Mouse (Mus musculus) midbrain, embryonic 11.5 days (tissue): ENCODE measurements at regions not wholly inside any gene's neighbourhood (a gene's known extent, or its start where the extent isn't known, plus 50 kb on each side); places are given as distances from the start of the nearest gene placed in this dataset.

Experiments
- ATAC-seq: fragments of 200-750 bp; cut with Nextera tagmentation; 2 replicates; pipeline ENCODE4 v1.8.0; 2017; ENCODE audit warnings: moderate TSS enrichment, moderate library complexity; ENCODE audit not compliant: low FRiP score
- DNase-seq: peaks from one replicate; pipeline ENCODE4 v3.0.0; 2015; ENCODE audit warnings: low spot score; ENCODE audit errors: missing footprints
- H3K27ac ChIP-seq: fragments of 300-500 bp; sonication (generic); 2 replicates; pipeline ENCODE4 v1.5.1; 2014; ENCODE audit warnings: low read depth, low read length
- H3K27me3 ChIP-seq: fragments of 300-500 bp; sonication (generic); 2 replicates; pipeline ENCODE4 v1.6.1; 2014; ENCODE audit warnings: mild to moderate bottlenecking, low read length, moderate library complexity, mixed read lengths; ENCODE audit not compliant: control insufficient read depth, insufficient read depth
- H3K36me3 ChIP-seq: fragments of 300-500 bp; sonication (generic); 2 replicates; pipeline ENCODE4 v1.6.1; 2014; ENCODE audit warnings: mild to moderate bottlenecking, low read length, moderate library complexity, mixed read lengths; ENCODE audit not compliant: control insufficient read depth, insufficient read depth
- H3K4me1 ChIP-seq: fragments of 300-500 bp; sonication (generic); 2 replicates; pipeline ENCODE4 v1.6.1; 2014; ENCODE audit warnings: low read length; ENCODE audit not compliant: control insufficient read depth, insufficient read depth
- H3K4me2 ChIP-seq: fragments of 300-500 bp; sonication (generic); 2 replicates; pipeline ENCODE4 v1.6.1; 2014; ENCODE audit warnings: mild to moderate bottlenecking, moderate library complexity
- H3K4me3 ChIP-seq: fragments of 300-500 bp; sonication (generic); 2 replicates; pipeline ENCODE4 v1.5.1; 2014; ENCODE audit warnings: low read depth, low read length
- H3K9ac ChIP-seq: fragments of 300-500 bp; sonication (generic); 2 replicates; pipeline ENCODE4 v1.6.1; 2014; ENCODE audit warnings: low read length
- H3K9me3 ChIP-seq: fragments of 300-500 bp; sonication (generic); 2 replicates; pipeline ENCODE4 v1.6.1; 2016; ENCODE audit warnings: low read length; ENCODE audit not compliant: control insufficient read depth
- WGBS: fragments of 180-500 bp; shearing (Covaris S2); extraction: QIAGEN DNeasy Blood & Tissue Kit; methylation state at CpG from one replicate; pipeline ENCODE4 v1.1.7; 2014; 5-methylcytosine and 5-hydroxymethylcytosine counted together

GRCm38 (mm10) chr11:7534590-7534989 lies 320.9 kb upstream of the Igfbp3 start:
- H3K4me1 ChIP-seq: no peaks in the 10 kb centered on the region
- H3K4me3 ChIP-seq: no peak overlapping the region
- no peaks in the 10 kb centered on the region for H3K36me3 ChIP-seq
- no peaks in the 10 kb centered on the region for H3K27me3 ChIP-seq
- H3K9me3 ChIP-seq: no peaks in the 10 kb centered on the region
- DNase-seq (no peak), ATAC-seq (no peak)
- no peak overlapping the region for H3K27ac ChIP-seq
- H3K9ac ChIP-seq: no peak overlapping the region
- 34% methylated on average over 2 of the region's 2 CpGs for WGBS
- H3K4me2 ChIP-seq: no peak overlapping the region

- no peak overlapping the region for H3K4me3 ChIP-seq
- no peak for ATAC-seq
- H3K9ac ChIP-seq: no peak overlapping the region
- no peak overlapping the region for H3K4me2 ChIP-seq
- no peaks in the 10 kb centered on the region for H3K4me1 ChIP-seq
- H3K9me3 ChIP-seq: no peaks in the 10 kb centered on the region
- 36% methylated on average over 1 of the region's 1 CpGs for WGBS
- H3K27me3 ChIP-seq: no peaks in the 10 kb centered on the region
- H3K27ac ChIP-seq: no peak overlapping the region
- no peak for DNase-seq
- H3K36me3 ChIP-seq: no peaks in the 10 kb centered on the region
Observed at GRCm38 (mm10) chr11:7533327-7533726, 319.6 kb upstream of the Igfbp3 start.

GRCm38 (mm10) chr11:7531847-7532246 lies 318.1 kb upstream of the Igfbp3 start:
- H3K9me3 ChIP-seq: no peaks in the 10 kb centered on the region
- H3K36me3 ChIP-seq: no peaks in the 10 kb centered on the region
- H3K4me2 ChIP-seq: no peak overlapping the region
- H3K9ac ChIP-seq: no peak overlapping the region
- DNase-seq (no peak), ATAC-seq (no peak)
- no peak overlapping the region for H3K4me3 ChIP-seq
- H3K27me3 ChIP-seq: no peaks in the 10 kb centered on the region
- H3K27ac ChIP-seq: no peak overlapping the region
- no peaks in the 10 kb centered on the region for H3K4me1 ChIP-seq
- 81% methylated on average over 3 of the region's 3 CpGs for WGBS

GRCm38 (mm10) chr11:7530482-7531148 lies 316.9 kb upstream of the Igfbp3 start:
- no peaks in the 10 kb centered on the region for H3K27me3 ChIP-seq
- no peak for DNase-seq
- no peaks in the 10 kb centered on the region for H3K9me3 ChIP-seq
- H3K4me2 ChIP-seq: no peak overlapping the region
- 88% methylated on average over 6 of the region's 6 CpGs for WGBS
- H3K27ac ChIP-seq: no peak overlapping the region
- no peak overlapping the region for H3K9ac ChIP-seq
- H3K4me3 ChIP-seq: no peak overlapping the region
- ATAC-seq: no peak
- no peaks in the 10 kb centered on the region for H3K4me1 ChIP-seq
- H3K36me3 ChIP-seq: no peaks in the 10 kb centered on the region

- 92% methylated on average over 2 of the region's 2 CpGs for WGBS
- no peak overlapping the region for H3K27ac ChIP-seq
- no peak overlapping the region for H3K4me3 ChIP-seq
- H3K4me1 ChIP-seq: no peaks in the 10 kb centered on the region
- H3K9ac ChIP-seq: no peak overlapping the region
- ATAC-seq: no peak
- H3K9me3 ChIP-seq: no peaks in the 10 kb centered on the region
- no peaks in the 10 kb centered on the region for H3K27me3 ChIP-seq
- DNase-seq: no peak
- no peaks in the 10 kb centered on the region for H3K36me3 ChIP-seq
- no peak overlapping the region for H3K4me2 ChIP-seq
Observed at GRCm38 (mm10) chr11:7519556-7519955, 305.8 kb upstream of the Igfbp3 start.

GRCm38 (mm10) chr11:7508861-7509260 lies 295.1 kb upstream of the Igfbp3 start:
- Histone ChIP-seq H3K9me3 (no peaks in the 10 kb centered on the region), H3K4me2 (no peak overlapping the region), H3K4me3 (no peak overlapping the region), H3K27me3 (no peaks in the 10 kb centered on the region), H3K9ac (no peak overlapping the region), H3K4me1 (no peaks in the 10 kb centered on the region), H3K27ac (no peak overlapping the region), H3K36me3 (no peaks in the 10 kb centered on the region)
- ATAC-seq (no peak), DNase-seq (no peak)
- WGBS: 84% methylated on average over 5 of the region's 5 CpGs

GRCm38 (mm10) chr11:7506421-7506945 lies 292.8 kb upstream of the Igfbp3 start:
- no peak for ATAC-seq
- WGBS: 83% methylated on average over 7 of the region's 7 CpGs

GRCm38 (mm10) chr11:7504651-7505321 lies 291.1 kb upstream of the Igfbp3 start:
- DNase-seq: no peak
- Histone ChIP-seq H3K4me1 (no peaks in the 10 kb centered on the region), H3K27me3 (no peaks in the 10 kb centered on the region), H3K27ac (no peak overlapping the region), H3K9ac (no peak overlapping the region), H3K9me3 (no peaks in the 10 kb centered on the region), H3K4me3 (no peak overlapping the region), H3K4me2 (no peak overlapping the region), H3K36me3 (no peaks in the 10 kb centered on the region)
- no peak for ATAC-seq
- WGBS: 89% methylated on average over 10 of the region's 10 CpGs

More at GRCm38 (mm10) chr11:7506421-7506945, 292.8 kb upstream of the Igfbp3 start:
- Histone ChIP-seq H3K9ac (no peak overlapping the region), H3K27me3 (no peaks in the 10 kb centered on the region), H3K4me2 (no peak overlapping the region), H3K27ac (no peak overlapping the region), H3K4me1 (no peaks in the 10 kb centered on the region), H3K9me3 (no peaks in the 10 kb centered on the region), H3K36me3 (no peaks in the 10 kb centered on the region), H3K4me3 (no peak overlapping the region)
- no peak for DNase-seq

GRCm38 (mm10) chr11:7502679-7503078 lies 289.0 kb upstream of the Igfbp3 start:
- Histone ChIP-seq H3K9ac (no peak overlapping the region), H3K36me3 (no peaks in the 10 kb centered on the region), H3K4me3 (no peak overlapping the region), H3K27me3 (no peaks in the 10 kb centered on the region), H3K4me2 (no peak overlapping the region), H3K27ac (no peak overlapping the region), H3K4me1 (no peaks in the 10 kb centered on the region), H3K9me3 (no peaks in the 10 kb centered on the region)
- no peak for DNase-seq
- ATAC-seq: no peak
- 88% methylated on average over 2 of the region's 2 CpGs for WGBS
